Mouse (Mus musculus): ENCODE results near the gene Prkag2. TPM values are rescaled to one million over a fixed set of nuclear protein-coding genes. Genes with fewer than 3 reads are reported as not detected.
A peak's percentile ranks its signal among the peaks of the same experiment; 100 is the strongest.

Gene Prkag2
- total and polyA plus RNA-seq, 2 experiments from 2014 or later: 62.4 to 112 TPM

DNA sequence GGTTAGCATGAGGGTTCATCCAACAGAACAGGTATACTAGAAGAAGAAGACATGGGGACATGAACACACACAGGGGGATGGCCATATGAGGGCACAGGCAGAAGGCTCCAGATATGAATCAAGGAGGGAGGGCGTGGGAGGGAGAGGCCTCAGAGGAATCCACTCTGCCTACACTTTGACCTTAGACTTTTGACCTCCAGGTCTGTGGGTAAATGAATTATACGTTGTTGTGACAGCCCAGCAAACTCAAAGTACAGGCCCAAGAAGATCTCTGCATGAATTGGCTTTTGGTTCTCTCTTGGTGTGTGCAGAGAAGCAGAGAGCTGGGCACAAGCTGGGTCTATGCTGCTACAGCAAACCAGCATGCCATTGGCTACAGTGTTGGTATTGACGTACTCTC lies 65.1 kb downstream of the Prkag2 start:
- no peak for ATAC-seq
- Histone ChIP-seq H3K27ac (ENCODE audit: low read depth, low read length) (no peak overlapping the region), H3K36me3 (ENCODE audit: insufficient read depth) (no peaks in the 10 kb centered on the region), H3K9ac (no peak overlapping the region), H3K9me3 (ENCODE audit: low read length) (no peaks in the 10 kb centered on the region), H3K27me3 (ENCODE audit: insufficient read depth, low read length) (no peaks in the 10 kb centered on the region), H3K4me3 (ENCODE audit: low read depth, low read length) (no peak overlapping the region), H3K4me2 (ENCODE audit: low read depth) (no peak overlapping the region), H3K4me1 (ENCODE audit: insufficient read depth) (no peaks in the 10 kb centered on the region)
- no peak for TF ChIP-seq CTCF (IDR thresholded peaks at IDR 0.05; ENCODE audit: low read depth)
- WGBS: 87% methylated on average over 3 of the region's 3 CpGs
- no peak for DNase-seq

DNA sequence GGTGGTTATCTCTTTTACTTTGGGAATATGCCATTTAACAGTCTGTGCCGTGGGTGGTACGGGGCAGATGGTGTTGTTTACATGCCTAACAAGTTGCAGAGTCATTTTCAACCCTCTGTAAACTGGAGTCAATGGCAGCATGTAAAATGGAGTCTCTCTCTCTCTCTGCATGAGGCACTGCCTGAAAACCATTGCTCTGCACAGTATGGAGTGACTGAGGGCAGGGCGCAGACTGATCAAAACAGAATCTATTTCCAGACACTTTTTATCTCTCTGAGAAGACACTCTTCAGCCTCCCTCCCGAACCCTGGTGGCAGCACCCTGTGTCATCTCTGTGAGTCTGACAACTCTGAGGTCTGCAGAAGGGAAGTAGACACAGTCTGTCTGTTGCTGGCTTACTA lies 69.0 kb downstream of the Prkag2 start:
- DNase-seq: peak; percentile 36
- Histone ChIP-seq H3K4me1 (ENCODE audit: insufficient read depth) (no peaks in the 10 kb centered on the region), H3K27ac (ENCODE audit: low read depth, low read length) (no peak overlapping the region), H3K4me3 (ENCODE audit: low read depth, low read length) (no peak overlapping the region), H3K4me2 (ENCODE audit: low read depth) (no peak overlapping the region), H3K9ac (no peak overlapping the region), H3K9me3 (ENCODE audit: low read length) (no peaks in the 10 kb centered on the region), H3K27me3 (ENCODE audit: insufficient read depth, low read length) (no peaks in the 10 kb centered on the region), H3K36me3 (ENCODE audit: insufficient read depth) (no peaks in the 10 kb centered on the region)
- peak; percentile 89 for ATAC-seq
- TF ChIP-seq CTCF (IDR thresholded peaks at IDR 0.05; ENCODE audit: low read depth): no peak
- WGBS: 56% methylated on average over 4 of the region's 4 CpGs

DNA sequence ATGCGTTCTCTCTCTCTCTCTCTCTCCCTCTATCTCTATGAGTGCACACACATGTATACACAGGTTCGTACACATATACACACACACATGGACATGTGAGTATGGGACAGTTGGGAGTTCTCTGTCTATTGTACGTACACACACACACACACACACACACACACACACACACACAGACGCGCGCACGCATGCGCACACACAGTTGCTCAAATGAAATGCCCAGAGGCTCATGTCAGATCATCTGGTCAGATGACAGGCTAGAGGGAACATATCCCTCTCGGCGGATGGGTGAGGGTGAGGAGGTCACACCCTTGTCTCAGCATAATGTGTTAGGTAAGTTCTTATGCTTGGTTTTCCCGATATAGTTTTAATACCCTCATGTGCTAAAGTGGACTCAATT lies 69.4 kb downstream of the Prkag2 start:
- peak; percentile 20; the same call in 1 of the 2 replicates for ATAC-seq

DNA sequence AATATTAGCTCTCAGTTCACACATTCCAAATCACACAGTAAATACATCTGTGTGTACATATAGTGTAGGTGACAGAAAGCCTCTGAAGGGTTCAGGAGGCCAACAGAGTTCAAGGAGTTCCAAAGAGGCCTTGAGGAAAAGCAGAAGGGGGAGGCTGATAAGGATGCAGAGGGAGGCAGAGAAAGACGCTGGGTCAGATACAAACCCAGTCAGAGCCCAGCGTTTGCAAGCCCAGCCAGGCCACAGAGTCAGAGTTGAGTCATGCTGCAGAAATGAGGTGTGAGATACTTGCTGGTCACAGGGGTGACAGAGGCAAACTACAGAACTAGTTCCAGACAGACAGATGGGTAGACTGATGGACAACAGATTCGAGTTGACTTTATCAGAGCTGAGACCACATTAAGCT lies 70.2 kb downstream of the Prkag2 start:
- Histone ChIP-seq H3K4me1 (ENCODE audit: insufficient read depth) (no peaks in the 10 kb centered on the region), H3K9me3 (ENCODE audit: low read length) (no peaks in the 10 kb centered on the region), H3K4me2 (ENCODE audit: low read depth) (no peak overlapping the region), H3K9ac (no peak overlapping the region), H3K27me3 (ENCODE audit: insufficient read depth, low read length) (no peaks in the 10 kb centered on the region), H3K36me3 (ENCODE audit: insufficient read depth) (no peaks in the 10 kb centered on the region), H3K4me3 (ENCODE audit: low read depth, low read length) (no peak overlapping the region), H3K27ac (ENCODE audit: low read depth, low read length) (no peak overlapping the region)
- TF ChIP-seq CTCF (IDR thresholded peaks at IDR 0.05; ENCODE audit: low read depth): no peak
- WGBS: 71% methylated on average over 3 of the region's 3 CpGs
- ATAC-seq (no peak), DNase-seq (no peak)

More for the DNA sequence above, 69.4 kb downstream of the Prkag2 start:
- Histone ChIP-seq H3K27me3 (ENCODE audit: insufficient read depth, low read length) (no peaks in the 10 kb centered on the region), H3K4me2 (ENCODE audit: low read depth) (no peak overlapping the region), H3K27ac (ENCODE audit: low read depth, low read length) (no peak overlapping the region), H3K4me3 (ENCODE audit: low read depth, low read length) (no peak overlapping the region), H3K9ac (no peak overlapping the region), H3K36me3 (ENCODE audit: insufficient read depth) (no peaks in the 10 kb centered on the region), H3K9me3 (ENCODE audit: low read length) (no peaks in the 10 kb centered on the region), H3K4me1 (ENCODE audit: insufficient read depth) (no peaks in the 10 kb centered on the region)
- no peak for TF ChIP-seq CTCF (IDR thresholded peaks at IDR 0.05; ENCODE audit: low read depth)
- WGBS: 82% methylated on average over 11 of the region's 11 CpGs
- no peak for DNase-seq

DNA sequence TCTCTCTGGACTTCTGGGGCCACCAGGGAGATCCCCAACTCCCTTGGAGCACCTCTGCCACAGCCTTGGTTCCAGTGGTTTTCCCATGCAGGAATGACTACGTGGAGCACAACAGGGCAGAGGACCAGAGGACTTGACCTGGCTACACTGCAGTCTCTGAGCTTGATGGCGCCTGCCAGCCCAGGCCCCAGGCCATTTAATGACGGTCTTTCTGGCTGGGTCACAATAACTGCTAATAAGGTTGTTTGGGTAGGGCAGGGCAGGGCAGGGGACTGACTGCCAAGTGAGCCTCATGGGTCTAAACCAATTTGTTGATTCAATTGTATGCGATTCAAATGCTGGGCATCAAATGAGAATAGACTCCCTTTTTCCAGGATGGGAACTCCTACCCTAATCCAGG lies 72.8 kb downstream of the Prkag2 start:
- H3K27ac ChIP-seq (ENCODE audit: low read depth, low read length): no peak overlapping the region
- H3K4me2 ChIP-seq (ENCODE audit: low read depth): no peak overlapping the region
- no peak overlapping the region for H3K4me3 ChIP-seq (ENCODE audit: low read depth, low read length)
- DNase-seq: no peak
- H3K36me3 ChIP-seq (ENCODE audit: insufficient read depth): no peaks in the 10 kb centered on the region
- 50% methylated on average over 4 of the region's 4 CpGs for WGBS
- no peak for TF ChIP-seq CTCF (IDR thresholded peaks at IDR 0.05; ENCODE audit: low read depth)
- peak; percentile 19; the same call in 1 of the 2 replicates for ATAC-seq
- no peak overlapping the region for H3K9ac ChIP-seq
- H3K4me1 ChIP-seq (ENCODE audit: insufficient read depth): no peaks in the 10 kb centered on the region
- H3K9me3 ChIP-seq (ENCODE audit: low read length): no peaks in the 10 kb centered on the region
- no peaks in the 10 kb centered on the region for H3K27me3 ChIP-seq (ENCODE audit: insufficient read depth, low read length)

DNA sequence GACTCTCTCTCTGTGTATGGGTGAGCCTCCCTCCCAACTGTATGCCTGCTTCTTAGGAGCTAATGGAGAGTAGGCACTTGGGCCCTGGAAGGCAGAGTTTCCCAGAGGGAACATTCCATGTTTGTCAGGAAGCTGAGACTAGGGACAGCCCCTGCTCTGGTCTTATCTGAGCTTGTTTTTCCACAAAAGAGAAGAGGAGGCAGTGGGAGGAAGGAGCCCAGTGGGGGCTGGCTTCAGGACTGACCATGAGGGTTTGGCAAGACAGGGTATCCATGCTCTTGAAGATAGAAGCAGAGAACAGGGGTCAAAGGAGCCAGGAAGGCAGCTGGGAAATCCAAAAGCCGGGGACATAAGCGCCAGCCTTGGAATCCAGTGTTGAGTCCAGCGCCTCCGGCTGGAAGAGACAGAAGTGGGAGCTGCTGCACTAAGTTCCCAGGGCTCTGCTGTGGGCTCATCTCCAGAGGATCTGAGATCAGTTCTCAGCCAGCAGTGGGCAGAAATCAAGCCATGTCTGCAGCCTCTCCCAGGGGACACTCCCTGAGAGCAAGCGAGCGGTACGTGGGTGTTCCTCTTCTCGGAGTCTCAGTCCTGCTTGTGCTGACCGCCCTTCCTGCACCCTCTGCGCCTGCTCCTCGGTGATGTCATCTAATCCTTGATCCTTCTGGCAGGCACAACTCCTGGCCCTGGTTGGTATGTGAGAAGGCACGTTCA lies 75.0 kb downstream of the Prkag2 start:
- ATAC-seq: no peak
- 69% methylated on average over 12 of the region's 12 CpGs for WGBS
- TF ChIP-seq CTCF (IDR thresholded peaks at IDR 0.05; ENCODE audit: low read depth): no peak

DNA sequence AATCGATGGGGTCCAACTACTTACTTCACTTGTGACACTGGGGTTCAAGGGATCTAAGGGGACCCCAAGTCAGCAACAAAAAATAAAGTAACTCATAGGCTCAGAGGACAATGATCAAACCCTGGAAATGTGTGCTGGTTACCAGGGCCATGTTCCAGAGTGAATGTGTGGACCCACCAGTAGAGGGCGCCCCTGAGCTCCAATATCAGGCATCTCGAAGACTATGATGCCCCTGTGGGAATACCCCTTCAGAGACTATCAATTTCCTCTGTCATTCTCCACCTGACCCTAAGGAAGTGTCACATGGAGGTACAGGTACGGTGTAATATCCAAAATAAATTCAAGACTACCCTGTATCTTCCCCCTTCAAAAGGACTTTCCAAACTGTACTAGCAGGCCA lies 77.5 kb downstream of the Prkag2 start:
- Histone ChIP-seq H3K27ac (ENCODE audit: low read depth, low read length) (no peak overlapping the region), H3K9ac (no peak overlapping the region), H3K9me3 (ENCODE audit: low read length) (no peaks in the 10 kb centered on the region), H3K4me1 (ENCODE audit: insufficient read depth) (no peaks in the 10 kb centered on the region), H3K4me2 (ENCODE audit: low read depth) (no peak overlapping the region), H3K27me3 (ENCODE audit: insufficient read depth, low read length) (no peaks in the 10 kb centered on the region), H3K36me3 (ENCODE audit: insufficient read depth) (no peaks in the 10 kb centered on the region), H3K4me3 (ENCODE audit: low read depth, low read length) (no peak overlapping the region)
- no peak for DNase-seq
- no peak for ATAC-seq
- 48% methylated on average over 4 of the region's 4 CpGs for WGBS
- peak; percentile 59 for TF ChIP-seq CTCF (IDR thresholded peaks at IDR 0.05; ENCODE audit: low read depth)

More for the DNA sequence above, 75.0 kb downstream of the Prkag2 start:
- Histone ChIP-seq H3K4me1 (ENCODE audit: insufficient read depth) (no peaks in the 10 kb centered on the region), H3K36me3 (ENCODE audit: insufficient read depth) (no peaks in the 10 kb centered on the region), H3K4me2 (ENCODE audit: low read depth) (no peak overlapping the region), H3K4me3 (ENCODE audit: low read depth, low read length) (no peak overlapping the region), H3K9ac (no peak overlapping the region), H3K9me3 (ENCODE audit: low read length) (no peaks in the 10 kb centered on the region), H3K27me3 (ENCODE audit: insufficient read depth, low read length) (no peaks in the 10 kb centered on the region), H3K27ac (ENCODE audit: low read depth, low read length) (no peak overlapping the region)
- DNase-seq: no peak
